8 mouse cellular contexts compared by ENCODE assay signal in genomic region chr13:104177796-104178649, GRCm38 (mm10). TPM values are rescaled to one million over a fixed set of nuclear protein-coding genes. Genes with fewer than 3 reads are reported as not detected.
DNase-seq lines count a peak whose midpoint lies in the region; ATAC-seq lines count a peak whose summit lies in the region.

Trappc13 (minus strand) TSS chr13:104178469.

- DNase-seq in right cerebral cortex, adult 2 months (ENCODE audit: low spot score in 2 of 2), result peak; percentile 87 to 91
- DNase-seq in right cerebral cortex, postnatal 25 days, result no peak
- DNase-seq in brain, embryonic 18.5 days (ENCODE audit: low read depth, low spot score), result peak; percentile 84
- DNase-seq in frontal cortex, adult 2 months (ENCODE audit: extremely low spot score in 1 of 2, low spot score in 1 of 2), result peak in 1 of 2 experiments; percentile 90
- peak; percentile 30 for DNase-seq in hindbrain, embryonic 14.5 days (ENCODE audit: low spot score)
- DNase-seq in left cerebral cortex, postnatal 10 days (ENCODE audit: extremely low spot score in 1 of 2, low spot score in 2 of 2), result peak; percentile 31 to 82
- DNase-seq in urinary bladder, adult 2 months (ENCODE audit: low spot score), result peak; percentile 62

- peak within 1 kb of the TSS; percentile 82 for H3K4me2 ChIP-seq in hindbrain, embryonic 14.5 days (replicated peaks)
- peak within 1 kb of the TSS; percentile 89 for H3K4me2 ChIP-seq in midbrain, embryonic 15.5 days

- peak within 1 kb of the TSS; percentile 82 for H3K27ac ChIP-seq in hindbrain, embryonic 14.5 days
- H3K27ac ChIP-seq in midbrain, embryonic 15.5 days, result peak within 1 kb of the TSS; percentile 83

- peak; percentile 93 for ATAC-seq in hindbrain, embryonic 14.5 days (ENCODE audit: low FRiP score)
- ATAC-seq in midbrain, embryonic 15.5 days (replicated peaks), result peak; percentile 95

- H3K4me3 ChIP-seq in hindbrain, embryonic 14.5 days (replicated peaks; ENCODE audit: low read length), result peak within 1 kb of the TSS; percentile 90
- H3K4me3 ChIP-seq in midbrain, embryonic 15.5 days, result peak within 1 kb of the TSS; percentile 78

- peaks cover 19% of the 10 kb centered on the region for H3K36me3 ChIP-seq in hindbrain, embryonic 14.5 days (replicated peaks; ENCODE audit: control insufficient read depth, insufficient read depth)
- H3K36me3 ChIP-seq in midbrain, embryonic 15.5 days (replicated peaks), result 0 out of 2 replicates have a peak, but pooled peaks cover 2% of the 10 kb centered on the region

- H3K27me3 ChIP-seq in hindbrain, embryonic 14.5 days (ENCODE audit: control insufficient read depth, insufficient read depth, low read length), result no peaks in the 10 kb centered on the region
- no peaks in the 10 kb centered on the region for H3K27me3 ChIP-seq in midbrain, embryonic 15.5 days (replicated peaks)

- WGBS in hindbrain, embryonic 14.5 days, result under 1% methylated on average over 32 of the region's 32 CpGs
- WGBS in midbrain, embryonic 15.5 days, result under 1% methylated on average over 32 of the region's 32 CpGs

- intact Hi-C loops in left cerebral cortex, postnatal 10 days (cut with DNase I), result no loop called here

- no peaks in the 10 kb centered on the region for H3K9me3 ChIP-seq in hindbrain, embryonic 14.5 days (ENCODE audit: control insufficient read depth, low read length)
- H3K9me3 ChIP-seq in midbrain, embryonic 15.5 days, result no peaks in the 10 kb centered on the region

- H3K9ac ChIP-seq in hindbrain, embryonic 14.5 days, result peak within 1 kb of the TSS; percentile 81
- peak within 1 kb of the TSS; percentile 80 for H3K9ac ChIP-seq in midbrain, embryonic 15.5 days

- peaks cover 17% of the 10 kb centered on the region for H3K4me1 ChIP-seq in hindbrain, embryonic 14.5 days (replicated peaks; ENCODE audit: control insufficient read depth, insufficient read depth, low read length)
- H3K4me1 ChIP-seq in midbrain, embryonic 15.5 days, result peaks cover 18% of the 10 kb centered on the region

RNA-seq across cellular contexts. Expression of gene Trappc13, which starts in this region (rescaled TPM):
- polyA plus RNA-seq in frontal cortex, adult 2 months (2012; rRNA removed), result 26.2 and 29.9 TPM in 2 replicates
- polyA plus RNA-seq in hindbrain, embryonic 14.5 days (2014; fragmentation: Nextera tagmentation; extraction: Ambion mirVana), result 57.6 and 58.0 TPM in 2 replicates
- total RNA-seq in left cerebral cortex, postnatal 10 days (2021), result 10 to 100 TPM; 46.4 to 47.0 TPM
- 55.9 and 58.7 TPM in 2 replicates for polyA plus RNA-seq in midbrain, embryonic 15.5 days (2015; fragmentation: Nextera tagmentation; extraction: Ambion mirVana)
- polyA plus RNA-seq in urinary bladder, adult 2 months (2012; rRNA removed), result 24.3 and 25.0 TPM in 2 replicates
